26 mouse cellular contexts compared by ENCODE assay signal in genomic region chr7:138934523-138934922, GRCm38 (mm10). TPM values are rescaled to one million over a fixed set of nuclear protein-coding genes. Genes with fewer than 3 reads are reported as not detected.
DNase-seq lines count a peak whose midpoint lies in the region; ATAC-seq and TF ChIP-seq lines count a peak whose summit lies in the region.
"Had no signal": no experiment of that assay in that cellular context is flagged by ENCODE, and none has a peak within 500 bp of the region (broad histone marks: within the 10 kb centered on the region; RNA-seq: fewer than 3 reads in every experiment).

No protein-coding gene starts in this region.

- no peak overlapping the region for H3K4me3 ChIP-seq in kidney, postnatal 0 days (replicated peaks; ENCODE audit: low read depth, low read length)
- no peak overlapping the region for H3K4me3 ChIP-seq in midbrain, postnatal 0 days (ENCODE audit: low read depth, low read length)
- H3K4me3 ChIP-seq in midbrain, embryonic 16.5 days (ENCODE audit: low read depth, low read length) = no peak overlapping the region
- H3K4me3 ChIP-seq: embryonic facial prominence, embryonic 13.5 days; erythroblast, embryonic 14.5 days; forebrain, embryonic 12.5 days; heart, embryonic 10.5 days; hindbrain, embryonic 15.5 days; limb, embryonic 12.5 days; liver, embryonic 13.5 days had no signal

- 0 out of 2 replicates have a peak, but pooled peaks have one; percentile 8 for TF ChIP-seq CTCF in kidney, postnatal 0 days (IDR thresholded peaks at IDR 0.05; ENCODE audit: low read depth)
- TF ChIP-seq CTCF in midbrain, postnatal 0 days (IDR thresholded peaks at IDR 0.05) = 0 out of 2 replicates have a peak, but pooled peaks have one; percentile 23

- ATAC-seq in kidney, postnatal 0 days (replicated peaks; ENCODE audit: low FRiP score, low read depth) = no peak
- no peak for ATAC-seq in midbrain, postnatal 0 days (ENCODE audit: low FRiP score)
- ATAC-seq in midbrain, embryonic 16.5 days = no peak
- ATAC-seq: lung, postnatal 0 days had no signal

- H3K4me2 ChIP-seq in kidney, postnatal 0 days (ENCODE audit: low read length) = no peak overlapping the region
- no peak overlapping the region for H3K4me2 ChIP-seq in midbrain, postnatal 0 days (ENCODE audit: low read depth, low read length, poor library complexity, severe bottlenecking)
- H3K4me2 ChIP-seq in midbrain, embryonic 16.5 days (ENCODE audit: low read length) = no peak overlapping the region
- H3K4me2 ChIP-seq: embryonic facial prominence, embryonic 13.5 days; forebrain, embryonic 12.5 days; hindbrain, embryonic 15.5 days; limb, embryonic 12.5 days; liver, embryonic 13.5 days had no signal

- no peaks in the 10 kb centered on the region for H3K36me3 ChIP-seq in kidney, postnatal 0 days (ENCODE audit: insufficient read depth, low read length)
- no peaks in the 10 kb centered on the region for H3K36me3 ChIP-seq in midbrain, postnatal 0 days (ENCODE audit: insufficient read depth, low read length)
- no peaks in the 10 kb centered on the region for H3K36me3 ChIP-seq in midbrain, embryonic 16.5 days (ENCODE audit: control insufficient read depth, insufficient read depth, low read length)
- H3K36me3 ChIP-seq: embryonic facial prominence, embryonic 13.5 days; forebrain, embryonic 12.5 days; heart, embryonic 10.5 days; hindbrain, embryonic 15.5 days; limb, embryonic 12.5 days; liver, embryonic 13.5 days had no signal

- WGBS in kidney, postnatal 0 days = 92% methylated on average over 3 of the region's 3 CpGs
- WGBS in midbrain, postnatal 0 days = 90% methylated on average over 3 of the region's 3 CpGs
- 90% methylated on average over 3 of the region's 3 CpGs for WGBS in midbrain, embryonic 16.5 days

- no peak overlapping the region for H3K27ac ChIP-seq in kidney, postnatal 0 days
- no peak overlapping the region for H3K27ac ChIP-seq in midbrain, postnatal 0 days (ENCODE audit: low read depth, low read length)
- no peak overlapping the region for H3K27ac ChIP-seq in midbrain, embryonic 16.5 days (ENCODE audit: low read length)
- H3K27ac ChIP-seq: embryonic facial prominence, embryonic 13.5 days; forebrain, embryonic 12.5 days; heart, embryonic 10.5 days; hindbrain, embryonic 15.5 days; limb, embryonic 12.5 days; liver, embryonic 13.5 days; macrophage had no signal

- H3K27me3 ChIP-seq in kidney, postnatal 0 days (ENCODE audit: insufficient read depth, low read length) = peaks cover 9% of the 10 kb centered on the region
- 0 out of 2 replicates have a peak, but pooled peaks cover 11% of the 10 kb centered on the region for H3K27me3 ChIP-seq in midbrain, postnatal 0 days (ENCODE audit: insufficient read depth, low read length)
- H3K27me3 ChIP-seq in midbrain, embryonic 16.5 days (ENCODE audit: control insufficient read depth, insufficient read depth, low read depth, low read length) = peaks cover 8% of the 10 kb centered on the region

- H3K9me3 ChIP-seq in kidney, postnatal 0 days (replicated peaks; ENCODE audit: low read length) = no peaks in the 10 kb centered on the region
- no peaks in the 10 kb centered on the region for H3K9me3 ChIP-seq in midbrain, postnatal 0 days (ENCODE audit: low read length)
- H3K9me3 ChIP-seq in midbrain, embryonic 16.5 days (replicated peaks; ENCODE audit: control insufficient read depth, low read length, poor library complexity, severe bottlenecking) = no peaks in the 10 kb centered on the region
- H3K9me3 ChIP-seq: embryonic facial prominence, embryonic 13.5 days; forebrain, embryonic 12.5 days; hindbrain, embryonic 15.5 days; liver, embryonic 13.5 days had no signal

- no peaks in the 10 kb centered on the region for H3K4me1 ChIP-seq in kidney, postnatal 0 days (replicated peaks; ENCODE audit: insufficient read depth, low read length)
- no peaks in the 10 kb centered on the region for H3K4me1 ChIP-seq in midbrain, postnatal 0 days (ENCODE audit: insufficient read depth, low read length)
- H3K4me1 ChIP-seq in midbrain, embryonic 16.5 days (ENCODE audit: control insufficient read depth, insufficient read depth, low read length) = no peaks in the 10 kb centered on the region
- H3K4me1 ChIP-seq: embryonic facial prominence, embryonic 13.5 days; forebrain, embryonic 12.5 days; heart, embryonic 10.5 days; hindbrain, embryonic 15.5 days; limb, embryonic 12.5 days; liver, embryonic 13.5 days had no signal

- DNase-seq in kidney, postnatal 0 days (ENCODE audit: low spot score) = no peak
- DNase-seq in kidney, postnatal 36 days = no peak
- DNase-seq in midbrain, postnatal 0 days (ENCODE audit: low spot score) = no peak
- peak; percentile 41 for DNase-seq in R1 (ENCODE audit: low read depth, low spot score)
- DNase-seq in cerebellum, postnatal 10 days = no peak
- no peak for DNase-seq in kidney, adult 11 months
- DNase-seq: cerebellum, adult 11-12 months; cerebellum, postnatal 25 days; embryo, embryonic 11 days; kidney, adult 18-20 months; liver, embryonic 13.5 days; thymus, postnatal 14 days had no signal

- no peak overlapping the region for H3K9ac ChIP-seq in kidney, postnatal 0 days (ENCODE audit: low read depth, low read length)
- H3K9ac ChIP-seq in midbrain, postnatal 0 days (replicated peaks; ENCODE audit: low read length, poor library complexity, severe bottlenecking) = no peak overlapping the region
- no peak overlapping the region for H3K9ac ChIP-seq in midbrain, embryonic 16.5 days (ENCODE audit: low read depth, low read length)
- H3K9ac ChIP-seq: embryonic facial prominence, embryonic 13.5 days; forebrain, embryonic 12.5 days; hindbrain, embryonic 15.5 days; limb, embryonic 12.5 days; liver, embryonic 13.5 days had no signal

RNA-seq across cellular contexts. Expression of gene Jakmip3, which starts 6.0 kb away (rescaled TPM):
- polyA plus RNA-seq in kidney, postnatal 0 days (2015; fragmentation: Nextera tagmentation; extraction: Ambion mirVana) = 0.05 TPM in 1 of 2 replicates, not detected in the other
- total RNA-seq in midbrain, postnatal 0 days (2014; rRNA removed) = 17.4 and 19.6 TPM in 2 replicates
- 8.1 and 8.5 TPM in 2 replicates for polyA plus RNA-seq in midbrain, postnatal 0 days (2015; fragmentation: Nextera tagmentation; extraction: Ambion mirVana)
- polyA plus RNA-seq in midbrain, embryonic 16.5 days (2015; fragmentation: Nextera tagmentation; extraction: Ambion mirVana) = 10.8 and 12.6 TPM in 2 replicates
- total RNA-seq: CH12.LX; hematopoietic stem cell, adult 5-6 weeks; monocyte, adult 5-6 weeks had no signal
- polyA plus RNA-seq: erythroblast, embryonic 14.5 days; heart, embryonic 16.5 days; liver, embryonic 13.5 days; lung, postnatal 0 days; macrophage; small intestine, adult 2 months had no signal

RNA-seq across cellular contexts. Expression of gene Bnip3, which starts 25.2 kb away (rescaled TPM):
- 125 and 129 TPM in 2 replicates for polyA plus RNA-seq in kidney, postnatal 0 days (2015; fragmentation: Nextera tagmentation; extraction: Ambion mirVana)
- total RNA-seq in midbrain, postnatal 0 days (2014; rRNA removed) = 227 and 231 TPM in 2 replicates
- polyA plus RNA-seq in midbrain, postnatal 0 days (2015; fragmentation: Nextera tagmentation; extraction: Ambion mirVana) = 142 and 147 TPM in 2 replicates
- polyA plus RNA-seq in midbrain, embryonic 16.5 days (2015; fragmentation: Nextera tagmentation; extraction: Ambion mirVana) = 106 and 113 TPM in 2 replicates
